Mouse (Mus musculus) cerebellum, postnatal 10 days (tissue): ENCODE data around the gene Gm20716.

ENCODE experiments used
- DNase-seq, 2 experiments: peaks; one replicate each; pipeline ENCODE4 v3.0.0; 2021; ENCODE audit warnings: mixed read lengths in 2 of 2

The Gm20716 gene

GRCm38 (mm10) chr2:168230026-168230728, at the start of gene Gm20716, which contains the start of the genes Dpm1 and Mocs3:
TSS of gene Gm20716 (minus strand) at chr2:168230364.
TSS of gene Dpm1 (minus strand) at chr2:168230591.
TSS of gene Mocs3 (plus strand) at chr2:168230622.
- DNase-seq = peak; percentile 87 to 91

- DNase-seq = peak; percentile 91 to 95
Observed at GRCm38 (mm10) chr2:168274374-168274935, 44.3 kb upstream of the Gm20716 start.

- no peak for DNase-seq
Observed at GRCm38 (mm10) chr2:168273387-168273786, 43.2 kb upstream of the Gm20716 start.

- peak; percentile 56 to 64 for DNase-seq
Observed at GRCm38 (mm10) chr2:168268033-168268432, 37.9 kb upstream of the Gm20716 start.

GRCm38 (mm10) chr2:168260900-168261299, 30.7 kb upstream of the Gm20716 start:
- DNase-seq = no peak

GRCm38 (mm10) chr2:168260124-168260523, 30.0 kb upstream of the Gm20716 start:
- DNase-seq = no peak

GRCm38 (mm10) chr2:168259046-168259445, 28.9 kb upstream of the Gm20716 start:
- DNase-seq = no peak

- DNase-seq = no peak
Observed at GRCm38 (mm10) chr2:168257188-168257587, 27.0 kb upstream of the Gm20716 start.

GRCm38 (mm10) chr2:168256506-168256905, 26.3 kb upstream of the Gm20716 start:
- DNase-seq = no peak

GRCm38 (mm10) chr2:168253822-168254221, 23.7 kb upstream of the Gm20716 start:
- peak; percentile 68 to 69 for DNase-seq

- DNase-seq = peak; percentile 73 to 81
Observed at GRCm38 (mm10) chr2:168252639-168253292, 22.6 kb upstream of the Gm20716 start.

- DNase-seq = peak; percentile 95 to 99
Observed at GRCm38 (mm10) chr2:168250270-168250669, 20.1 kb upstream of the Gm20716 start.

- peak; percentile 74 to 75 for DNase-seq
Observed at GRCm38 (mm10) chr2:168248856-168249245, 18.7 kb upstream of the Gm20716 start.

GRCm38 (mm10) chr2:168248167-168248855, 18.1 kb upstream of the Gm20716 start:
- DNase-seq = peak; percentile 72 to 85

- DNase-seq = no peak
Observed at GRCm38 (mm10) chr2:168245571-168245970, 15.4 kb upstream of the Gm20716 start.

GRCm38 (mm10) chr2:168243278-168243677, 13.1 kb upstream of the Gm20716 start:
- DNase-seq = no peak

- no peak for DNase-seq
Observed at GRCm38 (mm10) chr2:168242841-168243240, 12.7 kb upstream of the Gm20716 start.

GRCm38 (mm10) chr2:168238335-168238734, 8.2 kb upstream of the Gm20716 start:
- no peak for DNase-seq

GRCm38 (mm10) chr2:168233286-168233685, 3.1 kb upstream of the Gm20716 start:
- DNase-seq = no peak

- no peak for DNase-seq
Observed at GRCm38 (mm10) chr2:168231471-168231829, 1.3 kb upstream of the Gm20716 start.

GRCm38 (mm10) chr2:168230773-168231470, 758 bp upstream of the Gm20716 start:
- DNase-seq = peak; percentile 52 to 69
